Mouse (Mus musculus) heart, embryonic 15.5 days (tissue): ENCODE data around the gene Phactr2. TPM values are rescaled to one million over a fixed set of nuclear protein-coding genes. Genes with fewer than 3 reads are reported as not detected.
"Not testable (repeated sequence)": the region's sequence is repeated elsewhere in the genome, so short reads cannot be mapped to it uniquely, and the experiment has no call there.

Source experiments
- ATAC-seq: fragments of 200-750 bp; cut with Nextera tagmentation; replicated peaks from 2 replicates; pipeline ENCODE4 v1.8.0; 2017; ENCODE audit warnings: low read depth, moderate TSS enrichment; ENCODE audit not compliant: insufficient number of reproducible peaks, insufficient read depth, low FRiP score
- H3K27ac ChIP-seq: fragments of 300-500 bp; sonication (generic); 2 replicates; pipeline ENCODE4 v1.5.1; 2015; ENCODE audit warnings: mild to moderate bottlenecking, inconsistent platforms
- H3K27me3 ChIP-seq: fragments of 300-500 bp; sonication (generic); 2 replicates; pipeline ENCODE4 v1.6.1; 2015; ENCODE audit warnings: inconsistent platforms
- H3K36me3 ChIP-seq: fragments of 300-500 bp; sonication (generic); 2 replicates; pipeline ENCODE4 v1.6.1; 2015; ENCODE audit warnings: mild to moderate bottlenecking, inconsistent platforms
- H3K4me1 ChIP-seq: fragments of 300-500 bp; sonication (generic); replicated peaks from 2 replicates; pipeline ENCODE4 v1.6.1; 2015; ENCODE audit warnings: inconsistent platforms
- H3K4me2 ChIP-seq: fragments of 300-500 bp; sonication (generic); 2 replicates; pipeline ENCODE4 v1.6.1; 2015; ENCODE audit warnings: inconsistent platforms, mild to moderate bottlenecking, moderate library complexity
- H3K4me3 ChIP-seq: fragments of 300-500 bp; sonication (generic); 2 replicates; pipeline ENCODE4 v1.5.1; 2015; ENCODE audit warnings: mild to moderate bottlenecking, inconsistent platforms
- H3K9ac ChIP-seq: fragments of 300-500 bp; sonication (generic); 2 replicates; pipeline ENCODE4 v1.6.1; 2015; ENCODE audit warnings: mild to moderate bottlenecking, inconsistent platforms
- H3K9me3 ChIP-seq: fragments of 300-500 bp; sonication (generic); replicated peaks from 2 replicates; pipeline ENCODE4 v1.6.1; 2016; ENCODE audit warnings: inconsistent platforms
- WGBS: fragments of 180-500 bp; shearing (Covaris S2); methylation state at CpG from one replicate; pipeline ENCODE4 v1.1.7; 2015; ENCODE audit warnings: mixed read lengths; 5-methylcytosine and 5-hydroxymethylcytosine counted together
- polyA plus RNA-seq: library from polyadenylated mRNA; unstranded; fragments of >200 nt; fragmentation: Nextera tagmentation; extraction: Ambion mirVana; gene quantifications from 2 replicates; pipeline ENCODE4 v1.2.1, GENCODE M21; 2015

The Phactr2 gene
- polyA plus RNA-seq, 1 experiment from 2014 or later: 51.1 TPM

DNA sequence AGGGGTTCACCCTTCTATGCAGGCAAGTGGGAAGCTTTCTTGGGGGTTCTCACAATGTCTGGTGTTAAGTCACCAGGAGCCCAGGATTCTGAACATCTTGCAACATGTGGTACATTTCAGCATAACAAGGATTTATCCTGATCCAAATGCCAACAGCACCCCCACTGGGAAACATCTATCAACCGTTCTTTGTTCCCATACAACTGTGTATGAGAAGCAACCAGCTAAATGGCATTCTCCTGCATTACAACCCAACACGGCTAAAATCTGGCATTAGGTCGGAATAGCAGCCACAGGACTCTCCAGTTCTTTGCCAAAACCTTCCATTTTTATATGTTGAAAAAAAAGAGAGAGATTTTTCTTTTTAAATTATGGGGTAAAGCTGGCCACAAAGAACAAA is 264.7 kb downstream of the Phactr2 start:
- WGBS: 68% methylated on average over 3 of the region's 3 CpGs
- ATAC-seq: no peak
- Histone ChIP-seq H3K36me3 (no peaks in the 10 kb centered on the region), H3K27me3 (no peaks in the 10 kb centered on the region), H3K4me3 (no peak overlapping the region), H3K4me2 (no peak overlapping the region), H3K27ac (no peak overlapping the region), H3K4me1 (peaks cover 29% of the 10 kb centered on the region), H3K9me3 (no peaks in the 10 kb centered on the region), H3K9ac (no peak overlapping the region)

DNA sequence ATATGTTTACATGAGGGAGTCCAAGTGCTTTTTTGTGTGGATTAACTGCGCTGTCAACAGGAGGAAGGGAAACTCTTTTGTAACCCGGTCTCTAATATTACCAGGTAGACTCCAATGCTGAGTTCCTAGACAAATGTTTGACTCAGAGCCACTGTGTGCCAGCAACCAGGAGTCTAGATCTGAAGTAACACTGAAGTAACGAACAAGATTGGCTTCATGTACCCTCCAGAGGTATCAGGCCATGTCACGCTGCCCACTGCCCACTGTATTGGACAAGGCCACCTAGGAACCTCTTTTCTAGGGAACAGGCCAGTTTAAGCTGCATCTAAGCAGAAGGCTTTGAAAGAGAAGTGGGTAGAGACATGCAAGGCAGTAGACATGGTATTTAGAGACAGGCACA is 265.2 kb downstream of the Phactr2 start:
- no peak for ATAC-seq
- Histone ChIP-seq H3K4me3 (no peak overlapping the region), H3K27ac (no peak overlapping the region), H3K9me3 (no peaks in the 10 kb centered on the region), H3K27me3 (no peaks in the 10 kb centered on the region), H3K4me2 (no peak overlapping the region), H3K36me3 (no peaks in the 10 kb centered on the region), H3K4me1 (peaks cover 25% of the 10 kb centered on the region), H3K9ac (no peak overlapping the region)
- WGBS: 91% methylated on average over 4 of the region's 4 CpGs

DNA sequence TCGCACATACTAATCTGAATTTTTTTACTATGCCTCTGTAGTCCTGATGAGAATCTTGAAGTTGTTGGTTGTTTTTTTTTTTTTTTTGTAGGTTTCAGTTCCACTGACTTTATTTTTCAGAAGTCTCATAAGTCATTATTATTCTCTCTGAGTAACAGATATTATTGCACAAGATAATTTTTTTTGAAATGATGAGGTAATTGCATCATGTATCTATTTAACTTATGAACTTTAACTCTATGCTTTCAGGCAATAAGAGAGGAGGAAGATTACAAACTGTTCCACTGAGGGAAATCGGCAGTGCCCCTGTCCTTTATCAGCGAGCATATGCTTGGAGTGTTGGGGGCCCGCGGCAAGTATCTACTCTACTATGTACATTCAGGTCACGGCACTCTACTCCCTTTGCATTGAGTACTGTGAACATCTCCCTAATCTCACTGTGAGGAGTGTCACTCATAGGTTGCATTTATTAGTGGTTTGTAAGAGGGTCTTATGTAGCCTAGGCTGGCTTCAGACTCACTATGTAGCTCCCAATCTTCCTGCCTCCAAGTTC is 272.4 kb downstream of the Phactr2 start:
- 84% methylated on average over 6 of the region's 6 CpGs for WGBS
- H3K4me2 ChIP-seq: no peak overlapping the region
- H3K4me3 ChIP-seq: no peak overlapping the region
- H3K27me3 ChIP-seq: no peaks in the 10 kb centered on the region
- H3K9me3 ChIP-seq: no peaks in the 10 kb centered on the region
- ATAC-seq: no peak
- no peak overlapping the region for H3K27ac ChIP-seq
- no peaks in the 10 kb centered on the region for H3K4me1 ChIP-seq
- no peaks in the 10 kb centered on the region for H3K36me3 ChIP-seq
- H3K9ac ChIP-seq: no peak overlapping the region

DNA sequence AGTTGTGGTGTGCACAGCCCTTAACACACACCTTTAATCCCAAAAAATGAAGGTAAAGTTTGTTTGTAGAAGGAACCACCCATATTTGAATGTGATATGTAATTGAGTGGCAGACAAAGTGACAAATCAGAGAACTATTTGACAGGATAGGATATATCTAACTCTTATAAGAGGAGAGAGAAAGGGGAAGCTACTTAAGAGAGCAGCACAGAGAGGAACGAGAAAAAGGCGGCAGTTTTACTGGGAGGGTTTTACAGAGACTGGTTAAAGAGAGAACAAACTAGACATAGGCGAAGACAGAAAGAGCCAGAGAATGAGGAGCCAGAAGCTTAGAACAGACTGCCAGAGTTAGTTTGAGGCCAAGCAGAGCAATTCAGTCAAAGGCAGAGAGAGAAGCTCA is 273.4 kb downstream of the Phactr2 start:
- no peak for ATAC-seq
- Histone ChIP-seq H3K27ac (no peak overlapping the region), H3K9ac (no peak overlapping the region), H3K36me3 (no peaks in the 10 kb centered on the region), H3K4me1 (no peaks in the 10 kb centered on the region), H3K4me3 (no peak overlapping the region), H3K27me3 (no peaks in the 10 kb centered on the region), H3K4me2 (no peak overlapping the region), H3K9me3 (no peaks in the 10 kb centered on the region)
- whole genome bisulfite sequencing: 91% methylated on average over 3 of the region's 3 CpGs

DNA sequence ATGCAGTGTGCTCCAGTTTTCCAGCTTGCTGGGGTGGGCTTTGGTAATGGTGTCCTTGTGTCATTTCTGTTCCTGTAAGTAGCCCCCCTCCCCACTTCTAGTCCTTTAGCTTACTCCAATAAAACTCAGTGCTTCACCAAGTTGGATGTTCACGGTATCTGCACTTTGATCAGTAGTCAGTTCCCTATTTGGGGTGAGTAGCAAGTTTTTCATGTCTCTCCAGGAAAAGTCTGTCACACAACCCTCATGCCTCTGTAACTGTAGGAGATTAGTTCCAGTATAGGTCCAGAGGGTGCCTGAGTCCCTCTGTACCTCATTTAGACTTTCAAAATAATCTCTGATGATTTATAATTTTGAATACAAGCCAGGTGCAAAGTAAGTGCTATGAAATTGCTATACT is 275.0 kb downstream of the Phactr2 start:
- H3K27me3 ChIP-seq: no peaks in the 10 kb centered on the region
- no peak overlapping the region for H3K4me3 ChIP-seq
- H3K4me2 ChIP-seq: no peak overlapping the region
- no peak overlapping the region for H3K9ac ChIP-seq
- ATAC-seq: no peak
- no peak overlapping the region for H3K27ac ChIP-seq
- no peaks in the 10 kb centered on the region for H3K4me1 ChIP-seq
- no peaks in the 10 kb centered on the region for H3K9me3 ChIP-seq
- WGBS: 79% methylated on average over 1 of the region's 1 CpGs
- H3K36me3 ChIP-seq: no peaks in the 10 kb centered on the region

DNA sequence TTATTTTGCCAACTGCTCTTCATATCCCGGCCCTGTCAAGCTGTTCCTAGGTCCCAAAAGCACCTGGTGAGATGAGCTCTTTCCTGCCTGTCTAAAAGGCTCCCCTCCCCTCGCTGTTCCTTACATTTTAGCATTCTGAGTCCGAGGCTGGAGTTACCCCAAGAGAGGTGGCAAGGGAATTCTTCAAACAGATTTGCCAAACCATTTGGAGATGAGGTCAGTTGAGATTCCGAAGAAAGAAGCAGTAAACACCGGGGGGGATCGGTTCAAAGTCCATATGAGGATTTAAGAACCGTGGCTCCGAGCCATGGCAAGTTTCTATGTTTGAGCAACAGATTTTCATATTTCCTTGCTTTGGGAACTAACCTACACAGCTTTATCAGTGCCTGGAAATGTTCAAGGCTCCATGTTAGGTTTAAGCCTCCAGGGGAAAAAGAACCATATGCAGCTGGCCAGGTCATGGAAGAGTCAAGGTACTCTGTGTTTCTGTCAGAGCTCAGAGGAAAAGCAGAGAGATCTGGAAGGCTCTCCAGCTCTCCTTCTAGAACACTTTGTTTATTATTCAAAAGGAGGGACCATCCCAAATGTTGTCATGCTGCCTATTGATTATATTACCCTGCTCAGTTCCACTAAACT is 277.2 kb downstream of the Phactr2 start:
- H3K36me3 ChIP-seq: no peaks in the 10 kb centered on the region
- no peaks in the 10 kb centered on the region for H3K27me3 ChIP-seq
- H3K4me1 ChIP-seq: peaks cover 4% of the 10 kb centered on the region
- no peak for ATAC-seq
- H3K9me3 ChIP-seq: no peaks in the 10 kb centered on the region
- no peak overlapping the region for H3K9ac ChIP-seq
- WGBS: 74% methylated on average over 8 of the region's 8 CpGs
- H3K27ac ChIP-seq: no peak overlapping the region
- H3K4me2 ChIP-seq: no peak overlapping the region
- H3K4me3 ChIP-seq: no peak overlapping the region

DNA sequence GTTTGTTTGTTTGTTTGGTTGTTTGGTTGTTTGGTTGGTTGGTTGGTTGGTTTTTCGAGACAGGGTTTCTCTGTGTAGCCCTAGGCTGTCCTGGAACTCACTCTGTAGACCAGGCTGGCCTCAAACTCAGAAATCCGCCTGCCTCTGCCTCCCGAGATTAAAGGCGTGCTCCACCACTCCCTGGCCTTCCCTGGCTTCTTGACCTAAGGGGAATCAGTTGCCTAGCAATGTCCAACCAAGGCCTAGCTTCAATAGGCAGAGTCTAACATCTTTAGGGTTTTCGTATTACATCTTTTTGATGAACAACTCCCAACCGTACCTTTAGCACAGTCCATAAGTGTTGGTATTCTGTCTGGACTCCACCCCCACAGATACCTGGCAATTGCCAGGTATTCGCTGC is 280.7 kb downstream of the Phactr2 start:
- not testable (repeated sequence) for H3K9ac ChIP-seq, H3K27ac ChIP-seq, ATAC-seq, H3K27me3 ChIP-seq, H3K9me3 ChIP-seq, H3K4me1 ChIP-seq
- Histone ChIP-seq H3K36me3 (peaks cover 21% of the 10 kb centered on the region), H3K4me2 (peak overlapping the region; percentile 64), H3K4me3 (peak overlapping the region; percentile 77)
- 87% methylated on average over 7 of the region's 7 CpGs for WGBS

DNA sequence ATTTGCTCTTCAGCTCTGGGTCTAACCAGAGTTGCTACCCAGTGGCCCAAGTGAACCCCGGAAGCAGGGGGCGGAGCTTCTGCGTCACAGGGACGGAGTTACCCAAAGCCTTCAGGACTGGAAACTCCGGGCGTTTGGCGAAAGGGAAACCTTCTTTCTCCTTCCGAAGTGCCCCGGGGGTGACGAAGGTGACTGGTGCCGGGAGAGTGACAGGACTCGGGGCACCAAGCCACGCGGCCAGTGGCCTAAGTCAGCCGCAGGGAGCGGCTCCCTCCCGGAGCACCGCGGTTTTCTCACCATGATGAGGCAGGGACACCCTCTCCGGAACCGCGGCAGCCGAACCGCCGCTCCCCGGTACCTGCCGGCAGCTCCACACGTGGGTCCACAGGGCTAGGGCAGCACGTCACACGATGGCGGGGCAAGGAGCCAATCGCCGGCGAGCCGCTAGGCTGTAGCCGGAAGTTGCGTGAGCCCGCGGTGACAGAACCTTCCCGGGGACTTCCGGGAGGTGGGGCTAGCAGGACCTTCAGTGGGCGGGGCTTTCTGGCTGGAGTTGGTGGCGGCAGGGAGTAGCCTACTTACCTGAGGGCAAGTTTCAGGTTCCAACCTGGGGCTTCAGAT is 281.4 kb downstream of the Phactr2 start, which contains the start of gene Ltv1:
Gene Ltv1, minus strand, starts transcription at position 438 of the 621 bp plus-strand sequence.
- ATAC-seq: peak; percentile 100
- peaks cover 6% of the 10 kb centered on the region for H3K4me1 ChIP-seq
- H3K4me2 ChIP-seq: peak within 1 kb of the TSS; percentile 64
- WGBS: under 1% methylated on average over 43 of the region's 43 CpGs
- H3K27me3 ChIP-seq: no peaks in the 10 kb centered on the region
- no peaks in the 10 kb centered on the region for H3K9me3 ChIP-seq
- H3K36me3 ChIP-seq: peaks cover 22% of the 10 kb centered on the region
- H3K4me3 ChIP-seq: peak within 1 kb of the TSS; percentile 77
- peak within 1 kb of the TSS; percentile 86 for H3K27ac ChIP-seq
- H3K9ac ChIP-seq: peak within 1 kb of the TSS; percentile 78

DNA sequence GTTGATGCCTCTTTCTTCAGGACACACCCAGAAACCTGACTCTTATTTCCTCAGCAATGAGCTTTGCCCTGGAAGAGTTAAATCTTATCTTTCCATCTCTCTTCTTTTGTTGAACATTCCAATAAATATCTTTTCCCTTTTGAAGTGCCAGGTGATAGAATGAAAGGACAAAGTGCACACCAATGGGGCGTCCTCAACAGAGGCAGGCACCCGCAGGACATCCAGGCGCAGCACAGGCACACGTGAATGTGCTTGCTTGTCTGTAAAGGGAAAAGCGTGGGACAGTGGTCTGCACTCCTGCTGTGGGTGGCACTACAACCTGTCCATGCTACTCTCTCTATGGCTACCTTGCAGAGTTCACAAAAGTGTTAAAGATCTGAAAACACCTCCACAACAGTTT is 284.3 kb downstream of the Phactr2 start:
- H3K4me1 ChIP-seq: peaks cover 6% of the 10 kb centered on the region
- no peak overlapping the region for H3K4me2 ChIP-seq
- no peak overlapping the region for H3K27ac ChIP-seq
- H3K4me3 ChIP-seq: no peak overlapping the region
- H3K27me3 ChIP-seq: no peaks in the 10 kb centered on the region
- H3K36me3 ChIP-seq: peaks cover 42% of the 10 kb centered on the region
- H3K9me3 ChIP-seq: no peaks in the 10 kb centered on the region
- 86% methylated on average over 5 of the region's 5 CpGs for WGBS
- no peak for ATAC-seq
- H3K9ac ChIP-seq: no peak overlapping the region

DNA sequence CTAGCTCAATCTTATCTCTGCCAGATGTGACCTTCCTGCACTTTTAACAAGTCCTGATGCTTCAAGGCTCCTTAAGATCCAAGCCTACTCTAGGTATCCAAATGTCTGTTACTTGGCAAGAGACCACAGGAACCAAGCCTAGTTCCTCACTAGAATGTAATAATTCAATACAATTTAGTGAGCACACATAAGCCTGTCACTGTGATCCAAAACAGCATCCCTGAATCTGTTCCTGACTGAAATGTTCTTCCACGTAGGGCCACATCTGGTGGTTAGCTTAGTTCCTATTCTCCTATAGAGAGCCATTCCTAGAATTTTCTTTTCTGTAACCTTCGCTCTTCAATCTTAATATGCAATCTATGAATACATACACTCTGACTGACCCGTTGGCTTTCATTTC is 287.5 kb downstream of the Phactr2 start:
- H3K27me3 ChIP-seq: no peaks in the 10 kb centered on the region
- no peaks in the 10 kb centered on the region for H3K9me3 ChIP-seq
- H3K4me3 ChIP-seq: no peak overlapping the region
- H3K4me2 ChIP-seq: no peak overlapping the region
- H3K4me1 ChIP-seq: no peaks in the 10 kb centered on the region; the same call in 1 of the 2 replicates
- H3K36me3 ChIP-seq: peaks cover 63% of the 10 kb centered on the region
- H3K27ac ChIP-seq: no peak overlapping the region
- WGBS: 78% methylated on average over 3 of the region's 3 CpGs
- H3K9ac ChIP-seq: no peak overlapping the region
- ATAC-seq: no peak

DNA sequence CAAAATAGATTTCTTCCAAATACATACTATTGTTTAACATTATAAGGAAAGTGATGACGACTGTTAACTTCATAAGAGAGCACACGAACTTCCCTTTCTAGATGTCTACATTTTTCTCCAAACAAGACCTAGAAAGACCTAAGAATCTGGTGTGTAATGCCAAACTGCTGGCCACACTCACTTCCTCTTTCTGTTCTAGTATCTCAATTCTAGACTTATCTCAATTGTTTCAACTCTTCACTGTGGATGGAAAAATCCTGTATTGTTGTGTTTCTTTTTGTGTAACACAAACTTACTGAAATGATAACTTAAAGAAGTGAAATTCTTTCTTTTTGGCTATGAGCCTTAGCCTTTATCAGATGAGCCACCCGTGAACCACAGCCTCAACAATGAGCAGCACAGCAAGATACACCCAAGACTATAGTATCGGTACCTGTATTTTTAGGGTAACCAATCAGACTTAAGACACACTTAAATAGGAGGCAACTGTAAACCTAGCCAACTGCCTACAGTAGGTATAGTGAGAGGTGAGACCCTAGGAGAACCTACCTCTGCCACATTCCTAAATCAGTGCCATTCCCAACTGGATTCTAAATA is 289.9 kb downstream of the Phactr2 start:
- no peak overlapping the region for H3K27ac ChIP-seq
- H3K4me2 ChIP-seq: no peak overlapping the region
- no peaks in the 10 kb centered on the region for H3K27me3 ChIP-seq
- no peaks in the 10 kb centered on the region for H3K9me3 ChIP-seq
- H3K9ac ChIP-seq: no peak overlapping the region
- peaks cover 67% of the 10 kb centered on the region for H3K36me3 ChIP-seq
- H3K4me3 ChIP-seq: no peak overlapping the region
- 74% methylated on average over 4 of the region's 4 CpGs for WGBS
- no peaks in the 10 kb centered on the region for H3K4me1 ChIP-seq
- ATAC-seq: no peak
